Mouse (Mus musculus) fibroblast of lung, adult 2 months (primary cell): Measurements from ENCODE around the gene Syce1.
"Not testable (repeated sequence)": the region's sequence is repeated elsewhere in the genome, so short reads cannot be mapped to it uniquely, and the experiment has no call there.

Experiments used
- DNase-seq: peaks from one replicate; pipeline ENCODE4 v3.0.0-alpha.2; 2011; ENCODE audit warnings: low read depth

Syce1 gene

DNA sequence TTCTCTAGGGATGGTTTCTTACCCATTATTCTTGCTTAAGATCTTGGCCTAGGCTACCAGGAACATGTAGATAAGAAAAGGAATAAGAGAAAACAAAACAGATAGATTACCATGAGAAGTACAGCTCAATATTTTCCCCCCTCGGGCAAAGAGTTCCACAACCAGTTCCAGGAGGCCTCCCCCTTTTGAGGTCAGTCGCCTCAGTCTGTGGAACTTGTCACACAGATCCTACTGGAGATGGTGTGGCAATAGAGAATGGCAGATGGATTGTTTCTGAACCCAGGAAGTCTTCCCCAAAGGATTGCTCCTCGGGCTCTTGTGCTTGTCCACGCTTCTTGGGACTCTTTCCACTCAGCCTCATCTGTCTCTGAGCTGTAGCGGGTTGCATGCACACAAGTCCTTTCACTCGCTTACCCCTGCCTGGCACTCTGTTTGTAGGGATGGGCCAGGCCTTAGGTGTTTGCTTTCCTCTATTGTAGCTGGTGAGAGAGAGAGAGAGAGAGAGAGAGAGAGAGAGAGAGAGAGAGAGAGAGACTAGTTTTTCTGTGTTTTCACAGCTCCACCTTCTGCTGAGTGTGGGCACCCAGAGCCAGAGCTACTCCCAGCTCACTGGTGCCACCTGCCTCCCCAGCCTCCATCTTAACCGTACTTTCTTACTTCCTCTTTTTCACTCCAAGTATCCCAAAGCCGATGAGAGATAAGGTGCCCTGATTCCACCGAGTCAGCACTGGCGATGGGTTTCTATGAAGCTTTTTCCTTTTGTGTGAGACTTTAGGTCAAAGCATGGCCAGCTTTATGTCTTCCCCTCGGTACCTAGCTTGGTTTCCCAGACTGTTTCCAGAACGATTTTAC is 21.5 kb downstream of the Syce1 start:
- no peak for DNase-seq

DNA sequence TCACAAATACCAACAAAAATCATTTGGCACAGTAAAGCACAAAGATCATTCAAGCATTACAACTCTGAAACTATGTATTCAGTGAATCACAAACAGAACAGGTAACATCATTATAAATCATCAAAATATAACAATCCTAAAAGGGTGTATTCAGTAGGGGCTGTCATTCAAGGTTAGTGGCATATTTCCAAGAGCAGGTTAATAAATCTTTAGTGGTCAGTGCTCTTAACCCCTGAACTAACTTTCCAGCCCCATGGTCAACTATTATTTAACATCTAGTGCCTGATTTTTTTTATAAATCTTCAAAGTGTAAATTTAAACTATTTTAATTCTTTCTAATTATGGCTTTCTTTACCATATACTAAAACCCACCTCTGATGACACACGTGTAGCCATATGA is 22.3 kb downstream of the Syce1 start:
- DNase-seq, result not testable (repeated sequence)

DNA sequence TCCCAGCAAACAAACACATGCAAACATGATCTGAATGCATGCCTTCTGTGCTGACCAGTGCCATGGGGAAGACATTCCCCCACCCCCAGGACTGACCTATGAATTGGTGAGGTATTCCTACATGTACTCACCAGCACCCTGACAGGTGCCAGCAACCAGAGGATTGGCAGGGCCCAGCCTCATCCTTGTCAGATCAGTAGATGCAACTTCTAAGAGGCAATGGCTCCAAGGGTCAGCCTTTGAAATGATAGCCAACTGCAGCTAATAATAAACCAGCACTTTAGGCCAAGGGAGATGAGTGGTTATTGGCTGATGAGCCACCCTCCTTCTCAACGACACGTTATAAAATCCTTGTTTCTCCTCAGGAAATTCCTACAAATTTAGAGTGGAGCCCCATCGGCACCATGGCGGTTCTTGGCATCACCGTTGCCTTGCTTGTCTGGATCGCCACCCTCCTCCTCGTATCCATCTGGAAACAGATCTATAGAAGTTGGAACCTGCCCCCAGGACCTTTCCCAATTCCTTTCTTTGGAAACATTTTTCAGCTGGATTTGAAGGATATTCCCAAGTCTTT is 24.1 kb downstream of the Syce1 start, which contains the start of gene Cyp2e1:
Gene Cyp2e1 (plus strand): TSS at position 293 of the 574 bp plus-strand sequence.
- DNase-seq, result no peak

DNA sequence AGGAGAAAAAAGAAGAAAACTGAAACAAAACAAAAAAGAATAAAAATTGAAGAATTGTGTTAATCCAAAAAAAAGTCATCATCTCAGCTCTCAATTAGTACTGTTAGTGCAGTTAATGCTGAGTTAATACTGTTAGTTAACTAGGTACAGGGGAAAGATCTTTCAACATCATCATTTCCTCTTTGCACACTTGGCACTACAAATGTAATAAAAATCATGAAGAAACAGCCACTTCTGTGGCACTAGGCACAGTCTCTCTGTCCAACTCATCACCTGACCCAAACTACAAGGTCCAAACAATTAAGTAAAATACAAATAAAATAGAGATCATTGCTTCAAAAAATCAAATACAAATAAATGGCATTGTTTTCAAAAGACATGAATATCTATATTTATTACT is 27.0 kb downstream of the Syce1 start:
- DNase-seq, result no peak

DNA sequence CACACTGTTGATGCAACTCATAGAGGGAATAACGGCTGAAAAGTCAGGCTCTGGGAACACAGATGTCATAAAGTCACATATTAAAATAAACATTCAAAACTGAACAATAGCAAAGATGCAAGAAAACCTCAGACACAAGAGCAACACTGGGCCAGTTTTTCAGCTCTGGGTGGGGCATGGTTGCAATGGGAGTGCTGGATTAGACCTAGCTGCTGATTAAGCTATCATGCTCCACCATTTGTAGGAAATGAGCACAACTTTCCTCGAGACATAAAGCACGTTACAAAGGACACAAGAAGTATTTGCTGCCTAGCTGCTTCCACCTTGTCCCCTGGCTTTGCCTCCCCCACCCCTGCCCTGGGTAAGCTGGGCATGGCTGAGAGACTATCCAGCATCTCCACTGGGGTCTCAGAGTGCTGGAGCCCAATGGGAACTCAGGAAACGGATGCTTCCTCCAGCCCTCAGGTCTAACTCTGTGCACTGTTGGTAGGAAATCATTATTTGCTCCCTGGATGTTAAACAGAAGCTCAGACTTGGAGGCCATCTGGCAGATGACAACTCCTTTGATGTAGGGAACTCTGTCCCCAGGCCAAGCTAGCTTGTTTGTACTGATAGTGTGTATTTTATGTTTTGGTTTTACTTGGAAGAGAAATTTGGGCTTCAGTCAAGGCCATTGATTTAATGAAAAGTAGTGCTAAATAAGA is 31.3 kb downstream of the Syce1 start:
- no peak for DNase-seq

DNA sequence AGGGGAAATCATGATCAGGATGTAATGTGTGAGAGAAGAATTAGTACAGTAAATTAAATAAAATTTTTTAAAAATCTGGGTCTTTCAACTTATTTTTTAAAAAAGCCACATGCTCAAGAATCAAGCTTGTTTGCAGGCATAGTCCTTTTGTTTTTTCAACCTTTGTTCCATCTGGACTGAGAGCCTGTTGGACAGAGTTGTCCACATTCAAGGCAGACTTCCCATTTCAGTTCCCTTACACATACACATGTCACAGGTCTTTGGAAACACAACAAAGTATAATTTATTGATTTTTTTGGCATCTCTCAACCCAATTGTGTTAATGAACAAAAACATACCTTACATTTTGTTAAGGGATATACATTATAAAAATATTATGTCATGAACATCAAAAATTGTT is 33.1 kb downstream of the Syce1 start:
- DNase-seq, result no peak

DNA sequence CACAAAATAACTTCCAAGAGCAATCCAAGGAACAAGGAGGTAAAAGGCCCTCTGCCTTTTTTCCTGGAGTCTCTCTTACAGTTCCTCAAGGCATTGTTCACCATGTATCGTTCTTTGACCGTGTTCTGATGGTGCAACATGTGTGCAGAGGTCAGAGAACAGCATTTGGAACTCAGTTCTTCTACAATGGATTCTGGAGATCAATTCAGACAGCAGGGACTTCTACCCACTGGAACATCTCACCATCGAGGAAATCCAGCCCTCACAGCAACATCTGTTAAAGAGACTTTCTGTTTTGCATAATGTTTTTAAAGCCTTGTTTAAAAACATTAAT is 38.9 kb downstream of the Syce1 start:
- DNase-seq, result no peak

DNA sequence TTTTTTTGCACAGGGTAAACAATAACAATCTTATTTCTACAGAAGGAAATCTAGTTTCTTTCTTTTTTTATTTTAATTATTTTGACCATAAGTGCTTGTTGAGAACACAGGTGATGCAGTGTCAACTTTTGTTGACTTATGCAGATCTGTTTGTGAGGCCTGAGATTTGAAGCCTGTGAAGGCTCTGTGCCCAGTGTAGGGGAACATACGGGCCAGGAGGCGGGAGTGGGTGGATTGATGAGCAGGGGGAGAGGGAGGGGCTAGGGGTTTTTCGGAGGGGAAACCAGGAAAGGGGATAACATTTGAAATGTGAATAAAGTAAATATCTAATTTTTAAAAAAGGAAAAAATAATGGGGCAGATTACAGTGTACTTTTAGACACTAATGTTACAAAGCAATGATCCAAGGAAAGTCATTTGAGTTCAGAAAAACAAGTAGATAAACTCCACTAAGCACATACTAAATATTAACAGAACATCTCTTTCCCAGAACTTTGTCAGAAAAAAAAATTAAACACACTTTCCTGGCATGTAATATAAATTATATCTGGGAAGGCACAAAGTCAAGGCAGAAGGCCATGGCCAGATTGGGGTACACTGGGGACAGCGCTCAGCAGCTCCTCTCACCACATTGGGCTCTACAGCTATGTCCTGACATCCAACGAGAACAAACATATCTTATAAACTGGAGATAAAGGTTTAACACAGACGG is 39.4 kb downstream of the Syce1 start:
- no peak for DNase-seq

DNA sequence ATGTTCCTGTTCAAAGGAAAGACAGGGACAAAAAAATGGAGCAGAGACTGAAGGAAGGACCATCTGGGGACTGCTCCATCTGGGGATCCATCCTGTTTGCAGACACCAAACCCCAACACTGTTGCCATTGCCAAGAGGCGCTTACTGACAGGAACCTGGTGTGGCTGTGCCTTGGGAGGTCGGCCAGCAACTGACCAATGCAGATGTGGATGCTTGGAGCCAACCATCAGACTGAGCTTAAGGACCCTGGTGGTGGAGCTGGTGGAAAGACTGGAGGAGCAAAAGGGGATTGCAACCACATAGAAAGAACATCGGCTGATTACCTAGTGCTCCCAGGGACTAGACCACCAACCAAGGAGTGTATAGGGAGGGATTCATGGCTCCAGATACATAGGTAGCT is 40.2 kb downstream of the Syce1 start:
- DNase-seq, result no peak

DNA sequence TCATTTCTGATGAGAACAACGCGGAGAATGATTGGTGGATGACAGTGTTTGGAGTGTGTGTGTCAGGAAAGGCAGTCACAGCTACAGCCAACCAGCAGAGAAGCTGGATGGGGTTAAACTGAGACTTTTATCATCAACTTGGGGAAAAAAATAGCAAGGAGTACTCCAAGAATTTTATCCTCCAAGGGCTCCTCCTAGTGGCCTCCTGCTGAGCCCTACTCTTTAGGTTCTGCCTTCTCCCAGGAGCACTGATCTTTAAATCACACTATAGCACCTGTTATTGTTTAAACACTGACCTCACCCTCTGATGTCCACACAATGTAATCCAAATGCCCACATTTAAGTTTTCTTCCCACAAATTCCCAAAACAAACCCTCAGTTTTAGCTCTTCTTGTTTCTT is 54.5 kb downstream of the Syce1 start:
- DNase-seq, result no peak
